Mouse (Mus musculus) fibroblast of lung, adult 2 months (primary cell): ENCODE data around the gene Pgd.
"Not testable (repeated sequence)": the region's sequence is repeated elsewhere in the genome, so short reads cannot be mapped to it uniquely, and the experiment has no call there.

ENCODE experiments used
- DNase-seq: peaks from one replicate; pipeline ENCODE4 v3.0.0-alpha.2; 2011; ENCODE audit warnings: low read depth

Pgd gene

GRCm38 (mm10) chr4:149131789-149132565 is 34.6 kb downstream of the Pgd start:
- DNase-seq: no peak

DNA sequence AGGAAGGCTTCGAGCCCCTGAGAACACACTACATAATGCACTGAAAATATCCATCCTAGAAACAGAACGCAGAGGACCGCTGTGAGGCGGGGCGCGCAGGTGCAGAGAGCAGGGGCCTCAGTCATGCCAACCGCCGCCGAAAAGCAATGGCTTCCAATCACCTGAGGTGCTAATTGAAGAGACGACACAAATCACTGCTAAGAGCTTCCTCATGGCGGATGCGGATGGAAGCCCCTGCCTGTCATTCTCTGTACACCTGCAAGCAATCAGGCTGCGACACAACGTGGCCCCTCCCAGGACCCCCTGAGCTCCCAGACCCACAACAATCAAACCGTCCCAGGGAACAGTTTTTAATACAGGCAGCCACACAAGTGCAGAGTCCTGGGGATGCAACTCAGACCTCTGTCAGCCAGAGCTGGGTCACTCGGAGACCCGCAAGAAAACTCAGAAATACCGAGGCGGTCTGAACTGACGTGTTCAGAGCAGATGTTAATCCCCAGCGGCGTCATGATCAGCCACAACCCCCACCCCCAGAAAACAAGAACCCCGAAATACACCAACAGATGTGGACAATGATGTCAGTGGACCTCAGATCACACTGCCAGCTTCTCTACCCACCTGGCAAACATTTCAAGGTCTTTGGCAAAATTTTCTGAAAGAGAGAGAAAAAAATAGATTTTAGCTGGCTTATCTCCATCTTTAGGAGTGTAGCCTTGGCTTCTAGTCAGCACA is 35.4 kb downstream of the Pgd start:
- DNase-seq: no peak

GRCm38 (mm10) chr4:149128467-149128866 is 38.1 kb downstream of the Pgd start:
- DNase-seq: no peak

DNA sequence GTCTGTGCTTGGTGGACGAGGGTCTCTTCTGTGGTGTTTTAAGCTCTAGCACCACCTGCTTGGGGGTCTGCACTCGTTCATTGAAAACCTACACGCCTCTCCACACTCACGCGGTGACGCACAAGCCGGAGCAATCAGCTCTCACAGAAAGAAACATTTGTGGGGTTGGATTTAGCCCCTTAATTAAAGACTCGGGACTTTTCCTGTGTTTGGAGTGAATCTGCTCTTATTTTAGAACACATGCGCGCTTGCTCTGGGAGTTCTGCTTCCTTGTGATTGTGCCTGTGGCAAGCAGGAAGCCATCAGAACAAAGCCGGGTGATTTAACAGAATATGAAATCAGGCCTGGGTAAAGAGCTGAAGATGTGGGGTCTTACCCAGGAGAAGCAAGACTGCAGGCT is 39.9 kb downstream of the Pgd start, which contains the start of gene Cort:
Gene Cort (minus strand): TSS at position 101 of the 400 bp plus-strand sequence.
- no peak for DNase-seq

DNA sequence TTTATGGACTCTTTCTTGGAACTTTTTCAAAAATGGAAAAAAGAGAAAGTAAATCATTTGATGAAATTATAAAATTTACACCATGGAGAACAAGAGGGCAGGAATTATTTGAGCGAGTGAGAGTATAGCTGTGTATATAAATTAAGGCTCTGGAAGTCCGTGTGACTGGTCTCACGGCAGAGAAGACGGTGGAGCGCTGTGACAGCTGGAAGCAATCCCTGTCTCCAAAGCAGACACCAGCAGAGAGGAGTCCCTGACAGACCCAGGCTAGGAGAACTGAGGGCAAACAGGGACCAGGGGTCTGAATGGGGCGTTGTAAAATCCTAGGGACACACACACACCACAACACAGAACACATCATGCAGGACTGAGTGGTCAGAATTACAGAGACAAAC is 40.5 kb downstream of the Pgd start:
- no peak for DNase-seq

DNA sequence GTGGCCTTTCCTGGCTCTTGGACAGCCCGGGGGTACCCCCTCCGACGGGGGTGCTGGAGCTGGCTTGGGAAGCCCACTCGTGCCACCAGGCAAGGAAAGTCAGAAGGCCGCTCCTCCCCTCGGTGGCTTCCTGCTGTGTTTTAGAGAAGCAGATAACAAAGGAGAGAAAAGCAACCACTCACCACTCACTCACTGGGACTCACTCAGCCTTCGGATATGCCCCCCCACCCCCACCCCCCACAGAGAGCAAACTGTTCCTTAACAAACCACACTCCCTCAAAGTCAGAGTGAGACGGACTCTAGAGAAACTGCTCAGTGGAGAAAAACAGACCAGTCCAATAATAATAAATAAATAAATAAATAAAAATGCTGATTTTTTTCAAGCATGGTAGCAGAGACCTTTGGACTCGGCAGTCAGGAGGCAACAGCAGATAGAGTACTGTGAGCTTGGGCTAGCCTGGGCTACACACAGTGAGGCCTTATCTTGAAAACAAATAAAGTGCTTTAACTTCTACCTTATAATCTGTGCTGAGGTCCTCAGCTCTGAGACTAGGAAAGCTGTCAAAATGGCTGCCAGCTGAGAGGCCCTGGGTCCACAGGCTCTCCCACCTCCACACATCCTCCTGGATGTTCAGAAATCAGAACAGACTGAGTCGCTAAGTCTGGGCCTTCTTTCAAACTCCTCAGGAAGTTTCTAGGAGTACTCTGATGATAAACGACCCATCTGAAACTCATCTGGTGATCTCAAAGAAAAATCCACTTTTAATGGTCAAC is 41.0 kb downstream of the Pgd start:
- no peak for DNase-seq

- no peak for DNase-seq
Measured at GRCm38 (mm10) chr4:149123432-149123831, 43.1 kb downstream of the Pgd start.

GRCm38 (mm10) chr4:149119978-149120562 is 46.5 kb downstream of the Pgd start:
- DNase-seq: not testable (repeated sequence)

DNA sequence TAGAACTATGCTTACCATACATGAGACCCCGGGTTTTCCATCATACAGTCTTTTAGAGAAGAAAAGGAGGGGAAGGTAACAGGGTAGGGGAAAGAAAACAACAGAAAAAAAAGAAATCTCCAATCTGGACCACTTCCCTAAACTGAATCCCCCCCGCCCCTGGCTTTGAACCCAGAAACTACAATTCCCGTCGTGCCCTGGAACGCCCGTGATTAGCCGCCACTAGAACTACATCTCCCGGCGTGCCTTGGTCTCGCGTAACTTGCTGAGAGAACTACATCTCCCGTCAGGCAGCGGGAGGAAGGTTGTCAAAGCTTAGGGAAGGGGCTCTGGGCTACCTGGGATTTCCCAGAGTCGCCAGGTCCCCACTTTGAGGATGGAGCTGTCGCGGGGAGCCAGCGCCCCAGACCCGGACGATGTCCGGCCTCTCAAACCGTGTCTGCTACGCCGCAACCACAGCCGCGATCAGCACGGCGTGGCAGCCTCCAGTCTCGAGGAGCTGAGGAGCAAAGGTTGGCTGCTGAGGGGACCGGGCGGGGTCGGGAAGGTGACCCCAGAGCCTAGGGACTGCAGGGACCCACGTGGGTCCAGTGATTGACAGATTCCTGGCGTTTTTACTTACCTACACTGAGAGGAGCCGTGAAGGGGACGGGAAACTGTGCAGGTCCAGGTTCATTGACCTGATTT is 62.6 kb downstream of the Pgd start, which contains the start of gene Dffa:
Gene Dffa (plus strand): TSS at position 272 of the 687 bp plus-strand sequence.
- peak; percentile 70 for DNase-seq

DNA sequence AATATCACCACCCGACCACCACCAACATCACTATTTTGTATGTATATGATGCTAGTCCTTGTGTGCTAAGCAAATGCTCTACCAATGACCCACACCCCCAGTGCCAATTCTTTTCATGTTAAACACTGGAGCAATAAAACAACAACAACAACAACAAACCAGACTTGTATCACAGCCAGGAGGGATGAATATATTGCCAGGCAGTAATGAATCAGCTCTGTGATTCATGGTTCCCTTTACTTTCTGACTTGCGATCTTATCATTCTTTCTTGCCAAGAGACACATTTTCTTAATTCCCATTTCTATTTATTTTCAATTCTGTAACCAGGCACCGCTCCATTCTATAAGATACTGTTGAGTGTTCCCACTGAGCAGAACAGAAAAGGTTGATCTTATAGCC is 65.1 kb downstream of the Pgd start:
- peak; percentile 31 for DNase-seq

DNA sequence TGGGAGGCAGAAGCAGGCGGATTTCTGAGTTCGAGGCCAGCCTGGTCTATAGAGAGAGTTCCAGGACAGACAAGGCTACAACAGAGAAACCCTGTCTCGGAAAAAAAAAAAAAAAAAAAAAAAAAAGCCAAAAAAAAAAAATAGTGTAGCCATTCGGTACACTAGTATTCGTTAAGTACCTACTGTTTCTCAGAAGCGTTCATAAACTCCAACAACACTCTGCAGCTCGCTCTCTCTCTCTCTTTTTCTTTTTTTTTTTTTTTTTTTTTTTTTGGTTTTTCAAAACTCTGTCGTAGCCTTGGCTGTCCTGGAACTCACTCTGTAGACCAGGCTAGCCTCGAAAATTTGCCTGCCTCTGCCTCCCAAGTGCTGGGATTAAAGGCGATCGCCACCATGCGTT is 66.1 kb downstream of the Pgd start:
- not testable (repeated sequence) for DNase-seq
